Mouse (Mus musculus) embryo, embryonic 10.5 days (tissue): ENCODE results near the gene Nfam1.
A peak's percentile ranks its signal among the peaks of the same experiment; 100 is the strongest.
"Not testable (repeated sequence)": the region's sequence is repeated elsewhere in the genome, so short reads cannot be mapped to it uniquely, and the experiment has no call there.

Experiments used
- DNase-seq: peaks from one replicate; pipeline ENCODE4 v3.0.0-alpha.2; 2015; ENCODE audit warnings: low spot score

Gene Nfam1

GRCm38 (mm10) chr15:83032981-83033541, at the start of gene Nfam1:
Nfam1 (minus strand) TSS chr15:83033306.
- DNase-seq: no peak

DNA sequence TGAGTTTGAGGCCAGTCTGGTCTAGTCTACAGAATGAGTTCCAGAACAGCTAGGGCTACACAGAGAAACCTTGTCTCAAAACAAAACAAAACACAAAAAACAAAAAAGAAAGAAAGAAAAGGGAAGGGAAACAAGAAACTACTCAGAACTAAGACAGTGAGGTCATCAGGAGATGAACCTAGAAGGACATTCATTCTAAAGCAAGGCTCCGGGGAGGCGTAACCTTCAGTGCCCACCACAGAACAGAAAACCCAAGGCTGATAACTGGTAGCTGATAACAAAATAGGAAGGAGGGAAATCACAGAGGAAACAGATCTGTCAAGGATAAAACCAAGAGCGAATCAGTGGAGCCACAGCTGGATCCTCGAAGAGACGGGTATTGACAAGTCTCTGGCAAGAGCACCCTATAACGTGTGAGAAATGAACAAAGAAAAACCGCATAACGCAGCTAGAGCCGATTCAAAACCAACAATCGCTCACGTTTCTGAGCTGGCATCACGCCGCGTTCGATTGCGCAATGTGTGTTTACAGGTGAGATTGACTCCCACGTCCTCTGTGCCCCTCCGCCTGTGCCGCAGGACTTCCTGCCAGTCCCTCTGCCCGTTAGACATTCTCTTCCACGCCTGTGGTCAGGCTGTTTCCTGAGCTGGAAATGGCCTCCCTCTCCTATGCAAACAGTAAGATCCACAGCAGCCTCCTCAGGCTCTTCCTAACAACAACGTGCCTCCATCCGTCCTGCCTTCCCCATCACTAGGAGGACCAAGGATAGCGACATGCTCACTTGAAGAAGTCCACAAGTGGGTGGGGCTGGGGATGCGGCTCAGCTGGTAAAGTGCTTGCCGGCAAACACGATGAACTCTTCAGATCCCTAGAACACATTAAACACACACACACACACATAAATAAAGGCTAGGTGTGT, 42.8 kb upstream of the Nfam1 start:
- DNase-seq: no peak

GRCm38 (mm10) chr15:83074179-83074578, 41.1 kb upstream of the Nfam1 start:
- no peak for DNase-seq

GRCm38 (mm10) chr15:83071752-83072151, 38.6 kb upstream of the Nfam1 start:
- DNase-seq: no peak

GRCm38 (mm10) chr15:83070942-83071341, 37.8 kb upstream of the Nfam1 start:
- DNase-seq: no peak

- DNase-seq: no peak
Measured at GRCm38 (mm10) chr15:83068270-83068669, 35.2 kb upstream of the Nfam1 start.

DNA sequence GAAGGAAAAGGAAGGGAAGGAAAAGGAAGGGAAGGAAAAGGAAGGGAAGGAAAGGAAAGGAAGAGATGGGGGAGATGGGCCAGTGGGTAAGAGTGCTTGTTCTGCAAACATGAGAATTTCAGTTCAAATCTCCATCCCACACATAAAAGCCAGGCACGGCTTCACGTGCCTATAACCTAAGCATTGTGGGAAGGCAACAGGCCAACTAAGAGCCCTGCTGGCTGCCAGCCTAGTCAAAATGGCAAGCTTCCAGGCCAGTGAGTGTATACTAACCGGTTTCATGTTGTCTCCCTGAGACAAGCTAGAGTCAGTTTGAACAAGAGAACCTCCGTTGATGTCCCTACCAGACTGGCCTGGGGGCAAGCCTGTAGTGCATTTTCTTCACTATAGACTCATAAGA, 32.4 kb upstream of the Nfam1 start:
- no peak for DNase-seq

- DNase-seq: not testable (repeated sequence)
Measured at GRCm38 (mm10) chr15:83062582-83062981, 29.5 kb upstream of the Nfam1 start.

- DNase-seq: no peak
Measured at GRCm38 (mm10) chr15:83061689-83062088, 28.6 kb upstream of the Nfam1 start.

GRCm38 (mm10) chr15:83059233-83059660, 26.1 kb upstream of the Nfam1 start:
- peak; percentile 51 for DNase-seq

GRCm38 (mm10) chr15:83057533-83057932, 24.4 kb upstream of the Nfam1 start:
- DNase-seq: no peak

- DNase-seq: peak; percentile 60
Measured at GRCm38 (mm10) chr15:83056378-83057083, 23.4 kb upstream of the Nfam1 start.

DNA sequence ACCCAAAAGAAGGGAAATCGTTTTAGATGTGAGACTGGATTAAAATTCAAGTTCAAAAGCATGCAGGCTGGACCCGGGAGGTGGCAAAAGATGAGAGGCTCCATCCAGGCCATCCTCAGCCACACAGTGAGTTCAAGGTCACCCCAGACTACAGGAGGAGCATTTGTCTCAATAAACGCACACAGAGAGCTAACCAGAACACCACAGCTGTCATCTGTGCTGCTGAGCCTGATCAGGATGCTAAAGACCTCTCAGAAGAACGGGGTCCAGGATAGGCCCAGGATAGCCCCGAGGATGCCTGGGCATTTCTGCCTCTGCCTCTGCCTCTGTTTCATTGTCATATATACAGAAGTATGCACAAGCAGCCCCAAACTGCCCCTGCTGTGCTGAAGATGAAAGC, 22.5 kb upstream of the Nfam1 start:
- no peak for DNase-seq

DNA sequence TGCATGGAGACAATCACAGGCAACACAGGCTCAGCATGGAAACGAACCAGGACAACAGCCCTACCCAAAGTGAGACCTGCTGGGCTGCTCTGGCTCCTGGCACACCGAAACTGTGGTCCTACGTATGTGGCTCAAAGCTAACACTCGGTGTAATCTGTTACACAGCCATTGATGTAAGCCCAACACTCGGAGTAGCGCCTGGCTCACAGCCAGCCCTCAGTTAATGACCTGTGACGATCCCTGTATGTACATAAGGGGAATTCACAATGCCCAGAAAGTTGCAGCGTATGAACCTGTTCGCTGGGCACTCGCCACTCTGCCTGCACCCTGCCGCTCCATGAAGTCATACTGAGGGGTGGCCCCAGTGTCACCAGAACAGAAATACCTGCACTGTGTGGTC, 20.2 kb upstream of the Nfam1 start:
- DNase-seq: no peak

GRCm38 (mm10) chr15:83052341-83053104, 19.4 kb upstream of the Nfam1 start:
- no peak for DNase-seq

- no peak for DNase-seq
Measured at GRCm38 (mm10) chr15:83046730-83047129, 13.6 kb upstream of the Nfam1 start.

DNA sequence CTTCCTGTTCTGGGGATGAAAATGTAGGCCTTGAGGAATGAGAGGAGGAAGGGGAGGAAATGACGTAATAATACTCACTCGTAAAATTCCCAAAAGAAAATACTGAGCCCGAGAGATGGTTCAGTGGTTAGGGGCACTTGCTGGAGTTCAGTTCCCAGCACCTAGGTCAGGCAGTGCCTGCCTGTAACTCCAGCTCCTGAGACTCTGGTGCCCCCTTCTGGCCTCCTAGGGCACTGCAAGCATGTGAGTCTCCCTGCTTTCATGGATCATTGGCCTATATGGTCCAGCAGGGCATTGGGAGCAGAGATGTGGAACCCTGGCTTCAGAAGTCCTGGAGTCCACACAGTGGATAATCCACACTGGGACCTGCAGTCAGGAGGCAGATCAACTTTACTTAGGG, 13.2 kb upstream of the Nfam1 start:
- DNase-seq: no peak

- not testable (repeated sequence) for DNase-seq
Measured at GRCm38 (mm10) chr15:83045565-83045964, 12.5 kb upstream of the Nfam1 start.

- no peak for DNase-seq
Measured at GRCm38 (mm10) chr15:83043362-83043708, 10.2 kb upstream of the Nfam1 start.

DNA sequence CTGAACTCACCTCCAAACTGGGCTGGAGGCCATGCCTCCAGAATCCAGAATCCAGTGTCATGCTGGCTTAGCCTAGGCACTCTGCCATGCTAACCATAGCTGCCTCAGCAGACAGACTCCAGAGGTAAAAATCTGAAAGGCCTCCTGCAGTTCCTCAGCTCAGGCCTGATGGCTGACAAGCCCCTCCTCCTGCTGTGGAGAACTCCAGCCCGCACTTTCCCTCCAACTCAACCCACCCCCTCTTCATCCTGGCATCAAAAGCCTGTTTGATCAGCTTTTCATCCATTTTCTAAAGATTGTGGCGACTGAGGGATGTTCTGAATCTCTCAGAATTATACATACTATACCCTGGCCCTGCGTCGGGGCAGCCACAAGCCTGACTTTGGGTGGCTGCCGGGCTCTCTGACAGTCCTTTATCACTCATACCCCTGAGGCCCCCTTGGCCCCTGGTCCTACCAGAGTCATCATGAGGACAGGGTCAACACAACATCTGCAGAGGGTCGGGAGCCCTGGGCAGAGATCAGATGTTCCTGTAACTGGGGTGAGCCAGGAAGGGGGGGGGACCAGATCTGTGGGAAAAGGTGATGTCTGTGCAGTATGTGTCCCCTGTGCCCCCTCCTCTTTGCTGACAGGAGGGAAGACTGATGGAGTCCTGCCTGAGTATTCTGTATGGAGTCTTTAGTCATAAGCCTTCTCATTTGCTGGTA, 9.7 kb upstream of the Nfam1 start:
- peak; percentile 70 for DNase-seq

DNA sequence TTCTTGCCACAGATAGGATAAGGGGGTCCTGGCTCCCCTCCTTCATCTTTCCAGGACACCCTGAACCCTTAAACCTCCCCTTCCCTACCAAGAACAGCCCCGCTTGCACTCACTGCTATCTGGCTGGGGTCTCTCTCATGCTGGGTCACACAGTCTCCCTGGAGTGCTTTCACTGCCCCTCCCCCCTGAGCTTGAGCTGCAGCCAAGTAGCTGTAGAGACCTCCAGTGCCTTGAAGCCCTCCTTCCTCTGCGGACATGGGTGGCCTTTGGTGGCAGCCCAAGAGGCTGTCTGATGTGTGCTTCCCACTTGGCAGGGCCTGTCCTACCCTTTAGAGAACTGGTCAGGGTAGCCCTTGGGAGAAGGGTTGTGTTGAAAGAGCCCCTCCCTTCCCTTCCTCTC, 7.0 kb upstream of the Nfam1 start:
- no peak for DNase-seq

DNA sequence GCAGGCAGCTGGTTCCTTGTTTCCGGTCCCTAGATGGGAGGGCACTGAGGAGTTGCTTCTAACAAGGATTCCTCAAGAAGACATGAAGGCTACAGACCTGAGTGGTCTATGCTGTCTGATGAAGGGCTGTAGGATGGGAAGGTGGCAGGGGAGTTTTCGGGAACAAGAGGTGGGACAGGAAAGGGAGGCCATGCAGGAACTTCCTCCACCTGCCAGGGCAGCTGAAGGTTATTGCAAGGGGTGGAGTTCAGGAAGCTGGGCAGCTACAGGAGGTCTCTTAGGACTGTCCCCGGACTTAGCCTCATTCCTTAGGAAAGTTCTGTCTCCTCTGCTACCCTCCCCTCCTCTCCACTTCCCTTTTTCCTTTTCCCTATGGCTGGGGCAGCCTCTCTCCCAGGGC, 5.7 kb upstream of the Nfam1 start:
- DNase-seq: no peak
